Mouse (Mus musculus) Patski (cell line): ENCODE data around the gene Sema4a. TPM values are rescaled to one million over a fixed set of nuclear protein-coding genes. Genes with fewer than 3 reads are reported as not detected.
A peak's percentile ranks its signal among the peaks of the same experiment; 100 is the strongest.

ENCODE experiments used
- ATAC-seq: fragments of 100-300 bp; one replicate; pipeline ENCODE4 v1.8.0; 2021
- CTCF ChIA-PET: fragments of 350-600 bp; sonication (Branson Sonifier 250); formaldehyde crosslinking; loops from one replicate; lab custom pipeline; 2022; ENCODE audit warnings: inconsistent platforms; lab: Charles Lee
- POLR2A ChIA-PET: fragments of 350-600 bp; sonication (Branson Sonifier 250); formaldehyde crosslinking; loops from one replicate; lab custom pipeline; 2022; ENCODE audit warnings: antibody characterized with exemption, inconsistent platforms; lab: Charles Lee
- DNase-seq: peaks from one replicate; pipeline ENCODE4 v3.0.0-alpha.2; 2011; ENCODE audit warnings: low read depth, low spot score
- H3K27me3 ChIP-seq: fragments of 371-371 bp; one replicate; pipeline ENCODE4 v1.5.1; 2021
- CTCF ChIP-seq: fragments of 100-300 bp; IDR thresholded peaks from one replicate; pipeline ENCODE4 v1.5.1; 2021
- in situ Hi-C: fragments of 300-500 bp; cut with MboI; formaldehyde crosslinking; loops from 3 replicates; pipeline ENCODE4 v1.11.1; 2018; ENCODE audit warnings: low pct_unique_long_range_greater_than_20kb, mixed read lengths
- polyA plus RNA-seq: library from polyadenylated mRNA; unstranded; gene quantifications from one replicate; pipeline ENCODE4 v1.2.3, GENCODE M21; 2021

The Sema4a gene
- polyA plus RNA-seq, 1 experiment from 2014 or later, result 6.6 TPM

DNA sequence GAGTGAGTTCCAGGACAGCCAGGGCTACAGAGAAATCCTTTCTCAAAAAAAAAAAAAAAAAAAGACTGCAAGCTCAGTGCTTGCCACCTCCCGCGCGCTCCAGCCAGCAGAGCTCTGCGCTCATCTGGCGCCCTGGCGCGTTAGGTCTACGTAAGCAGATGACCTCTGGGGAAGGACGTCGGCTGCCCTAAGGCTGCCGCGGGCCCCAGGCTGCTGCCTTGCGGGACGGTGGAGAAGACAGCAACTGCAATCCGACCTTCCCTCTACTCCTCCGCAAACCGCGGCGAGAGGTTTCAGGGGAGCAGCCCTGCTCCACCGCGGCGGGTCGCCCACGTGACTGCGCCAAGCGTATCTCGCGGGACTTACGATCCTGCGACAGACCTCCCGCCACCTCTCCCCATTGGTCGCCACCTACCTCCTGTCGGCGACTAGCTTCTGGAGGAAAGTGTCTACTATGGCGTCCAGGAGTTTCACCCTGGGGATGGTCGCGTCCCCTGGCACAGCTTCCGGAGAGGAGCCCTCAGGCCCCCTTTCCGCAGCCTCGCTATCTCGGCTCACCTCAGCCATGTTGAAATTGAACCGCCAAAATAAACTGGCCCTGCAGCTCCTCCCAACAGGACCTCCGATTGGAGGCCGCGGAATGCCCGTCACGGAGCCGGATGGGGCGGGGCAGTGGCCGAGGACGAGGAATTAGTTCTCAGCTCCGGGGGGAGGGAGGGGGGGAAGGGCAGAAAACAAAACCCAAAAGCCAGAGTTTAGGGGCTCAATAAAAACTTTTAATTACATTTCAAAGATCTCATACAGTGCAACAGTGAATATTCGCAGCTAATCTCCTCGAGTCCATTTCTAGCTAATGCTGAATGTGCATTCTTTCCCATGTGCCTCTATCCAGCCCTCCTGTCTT lies 51.0 kb downstream of the Sema4a start, which contains the start of gene Pmf1:
Gene Pmf1, minus strand, starts transcription at position 591 of the 904 bp plus-strand sequence.
- TF ChIP-seq CTCF, result no peak
- no peaks in the 10 kb centered on the region for H3K27me3 ChIP-seq
- ChIA-PET POLR2A (interaction anchor here (0.6 to 5.1 kb wide), 14 partner anchors 12 to 135 kb away, joined by 3 to 30 read pairs (median 4); partner anchors contain the start of gene Slc25a44), CTCF (interaction anchor here (0.9 to 10.5 kb wide), 8 partner anchors 10 to 111 kb away, joined by 3 to 295 read pairs (median 3); partner anchors contain the start of gene Sema4a)
- ATAC-seq (peak; percentile 77), DNase-seq (peak; percentile 89)
- in situ Hi-C loops, result loop anchor here (5.0 kb wide), 2 partner anchors 62 to 112 kb away; no protein-coding TSS in a partner anchor

DNA sequence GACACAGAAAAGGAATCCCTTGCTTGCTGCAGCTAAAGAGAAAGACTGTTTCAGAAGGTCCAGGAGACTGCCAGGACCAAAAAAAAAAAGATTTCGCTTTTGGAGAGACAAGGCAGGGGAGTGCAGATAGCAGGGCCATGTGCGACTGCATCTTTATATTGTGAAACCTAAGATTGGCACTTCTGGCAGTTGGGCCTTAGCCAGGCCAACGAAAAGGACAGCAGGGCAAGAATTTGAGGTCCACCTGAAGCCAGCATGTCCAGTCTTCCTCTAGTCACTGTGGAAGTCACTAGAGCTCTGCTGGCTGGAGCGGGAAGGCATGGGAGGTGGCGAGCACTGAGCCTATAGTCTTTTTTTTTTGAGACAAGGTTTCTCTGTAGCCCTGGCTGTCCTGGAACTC lies 52.0 kb downstream of the Sema4a start:
- in situ Hi-C loops, result loop anchor here (5.0 kb wide), 2 partner anchors 63 to 113 kb away; no protein-coding TSS in a partner anchor
- no peak for DNase-seq
- ChIA-PET POLR2A (interaction anchor here (0.7 to 5.1 kb wide), 7 partner anchors 57 to 116 kb away, joined by 3 to 30 read pairs (median 4); no protein-coding TSS in a partner anchor), CTCF (interaction anchor here (1.2 to 10.5 kb wide), 5 partner anchors 60 to 113 kb away, joined by 3 to 295 read pairs (median 24); no protein-coding TSS in a partner anchor)
- TF ChIP-seq CTCF, result no peak
- no peak for ATAC-seq
- H3K27me3 ChIP-seq, result no peaks in the 10 kb centered on the region

DNA sequence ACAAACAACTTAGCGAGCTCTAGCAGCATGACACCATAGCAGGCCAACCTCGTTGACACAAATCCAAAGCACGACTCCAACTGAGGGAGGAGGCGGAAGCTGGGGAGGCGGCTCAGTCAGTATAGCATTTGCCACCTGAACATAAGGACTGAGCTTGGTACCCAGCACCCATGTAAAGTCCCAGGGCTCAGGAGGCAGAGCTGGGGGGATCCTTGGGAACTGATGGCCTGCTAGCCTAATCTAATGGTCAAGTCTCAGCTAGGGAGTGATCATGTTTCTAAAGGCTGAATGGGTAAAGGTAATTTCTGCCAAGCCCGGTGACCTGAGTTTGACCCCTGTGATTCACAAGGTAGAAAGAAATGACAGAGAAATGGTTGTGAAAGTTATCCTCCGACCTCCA lies 53.5 kb downstream of the Sema4a start:
- H3K27me3 ChIP-seq, result no peaks in the 10 kb centered on the region
- DNase-seq (no peak), ATAC-seq (no peak)
- ChIA-PET CTCF (interaction anchor here (0.6 to 10.5 kb wide), 29 partner anchors 9 to 123 kb away, joined by 3 to 295 read pairs (median 6); partner anchors contain the start of genes Lmna, Sema4a and Slc25a44), POLR2A (interaction anchor here (0.7 to 5.1 kb wide), 10 partner anchors 8 to 118 kb away, joined by 3 to 30 read pairs (median 4); partner anchors contain the start of gene Slc25a44)
- in situ Hi-C loops, result loop anchor here (5.0 kb wide), 2 partner anchors 65 to 115 kb away; no protein-coding TSS in a partner anchor
- TF ChIP-seq CTCF, result no peak

DNA sequence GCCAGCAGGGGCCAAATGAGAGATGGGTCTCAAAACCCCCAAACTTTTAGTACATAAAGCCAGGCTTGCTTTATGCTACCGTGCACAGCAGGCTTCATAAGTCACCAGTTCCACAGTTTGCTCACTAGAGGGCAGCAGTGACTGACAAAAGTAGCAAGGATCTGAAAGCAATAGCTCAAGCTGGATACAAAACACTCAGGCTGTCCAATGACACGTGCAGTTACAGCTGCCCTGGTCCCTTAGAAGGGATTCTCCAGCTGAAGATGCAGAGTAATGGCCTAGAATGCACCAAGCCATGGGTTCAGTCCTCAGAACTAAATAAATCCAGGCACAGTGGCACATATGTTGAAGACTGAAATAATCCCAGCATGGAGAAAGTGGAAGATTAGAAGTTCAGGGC lies 53.9 kb downstream of the Sema4a start:
- ATAC-seq (peak; percentile 28), DNase-seq (peak; percentile 76)
- in situ Hi-C loops, result loop anchor here (5.0 kb wide), 2 partner anchors 65 to 115 kb away; no protein-coding TSS in a partner anchor
- no peak for TF ChIP-seq CTCF
- ChIA-PET CTCF (interaction anchor here (0.6 to 10.5 kb wide), 30 partner anchors 9 to 202 kb away, joined by 3 to 295 read pairs (median 6); partner anchors contain the start of genes Lmna, Sema4a and Slc25a44), POLR2A (interaction anchor here (0.8 to 5.1 kb wide), 9 partner anchors 9 to 77 kb away, joined by 3 to 30 read pairs (median 4); partner anchors contain the start of gene Slc25a44)
- no peaks in the 10 kb centered on the region for H3K27me3 ChIP-seq

DNA sequence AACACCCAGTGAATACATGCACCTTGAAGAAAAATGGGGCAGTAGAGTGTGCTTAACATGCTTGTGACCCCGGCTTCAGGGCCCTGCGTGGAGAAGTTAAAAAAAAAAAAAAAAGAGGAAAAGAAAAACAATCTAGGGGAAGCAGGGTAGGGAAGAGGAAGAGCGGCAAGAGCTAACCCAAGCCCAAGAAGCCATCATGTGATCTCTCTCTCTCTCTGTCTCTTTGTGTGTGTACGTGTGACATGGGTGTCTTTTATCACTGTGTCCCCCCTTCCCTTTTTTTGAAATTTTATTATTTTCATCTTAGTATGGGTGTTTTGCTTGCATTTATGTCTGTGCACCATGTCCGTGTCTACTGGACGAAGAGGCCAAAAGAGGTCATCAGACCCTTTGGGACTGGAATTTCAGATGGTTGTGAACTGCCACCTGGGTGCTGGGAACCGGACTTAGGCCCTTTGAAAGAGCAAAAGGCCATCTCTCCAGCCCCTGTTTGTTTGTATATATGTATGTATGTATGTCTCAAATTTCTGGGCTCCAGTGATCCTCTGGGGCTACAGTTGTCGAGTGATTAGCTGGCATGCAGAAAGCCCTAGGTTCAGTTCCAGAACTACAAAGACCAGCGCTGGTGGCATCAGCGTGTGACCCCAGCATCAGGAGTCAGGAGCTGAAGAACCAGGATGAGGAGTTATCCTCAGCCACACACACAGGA lies 57.3 kb downstream of the Sema4a start:
- in situ Hi-C loops, result no loop called here

DNA sequence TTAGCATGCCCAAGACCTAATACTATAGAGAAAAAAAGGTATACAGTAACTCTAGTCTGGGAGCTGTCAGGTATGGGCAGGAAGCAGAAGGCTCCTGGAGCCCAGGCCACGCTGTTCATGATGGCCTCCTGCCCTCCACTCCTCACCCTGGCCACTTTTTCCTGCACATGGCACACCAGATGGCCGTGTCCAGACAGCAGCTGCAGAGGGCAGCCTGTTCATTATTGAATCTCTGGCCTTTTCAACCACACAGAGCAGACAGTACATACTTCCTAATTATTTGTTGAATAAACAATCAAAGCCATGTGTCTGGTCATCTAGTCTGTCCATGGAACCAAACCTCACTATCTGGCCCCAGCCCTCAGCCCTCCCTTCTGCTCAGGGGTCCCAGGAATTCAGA lies 62.3 kb downstream of the Sema4a start:
- in situ Hi-C loops, result no loop called here
- ChIA-PET POLR2A (interaction anchor here (0.6 kb wide), 1 partner anchor 37 kb away, joined by 3 read pairs; no protein-coding TSS in a partner anchor), CTCF (interaction anchor here (3.3 kb wide), 1 partner anchor 8 kb away, joined by 15 read pairs; no protein-coding TSS in a partner anchor)
- TF ChIP-seq CTCF, result no peak
- DNase-seq (no peak), ATAC-seq (no peak)
- H3K27me3 ChIP-seq, result no peaks in the 10 kb centered on the region

More for the DNA sequence above, 57.3 kb downstream of the Sema4a start:
- ChIA-PET POLR2A (interaction anchor here (0.6 to 1.6 kb wide), 5 partner anchors 67 to 1800 kb away, joined by 3 to 7 read pairs (median 3); partner anchors contain the start of genes Smg5 and Tmem79), CTCF (interaction anchor here (1.5 to 10.5 kb wide), 3 partner anchors 9 to 65 kb away, joined by 3 to 295 read pairs (median 21); no protein-coding TSS in a partner anchor)
- H3K27me3 ChIP-seq, result no peaks in the 10 kb centered on the region
- DNase-seq, result no peak
- TF ChIP-seq CTCF, result no peak
- ATAC-seq, result no peak

DNA sequence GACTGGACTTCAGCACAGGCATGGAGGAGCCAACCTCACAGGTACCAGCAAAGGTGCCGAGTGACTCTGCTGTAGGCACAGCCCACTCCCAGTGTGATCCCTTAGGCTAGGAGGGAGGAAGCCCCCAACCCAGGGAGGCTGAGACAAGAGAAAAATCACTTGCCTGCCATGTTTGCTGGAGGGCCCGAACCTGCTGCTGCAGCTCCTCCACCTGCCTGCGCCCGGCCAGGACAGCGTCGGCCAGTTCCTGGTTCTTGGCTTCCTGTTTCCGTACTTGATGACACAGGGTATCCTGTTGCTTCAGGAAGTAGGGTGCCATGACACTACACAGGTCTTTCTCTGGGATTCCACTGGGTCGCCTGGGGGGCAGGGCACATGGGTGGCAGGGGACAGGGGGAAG lies 65.2 kb downstream of the Sema4a start:
- in situ Hi-C loops, result no loop called here
- ATAC-seq (no peak), DNase-seq (no peak)
- POLR2A ChIA-PET, result no interaction called here
- CTCF ChIA-PET, result interaction anchor here (1.2 to 3.3 kb wide), 2 partner anchors 11 to 71 kb away, joined by 4 to 15 read pairs; no protein-coding TSS in a partner anchor
- no peak for TF ChIP-seq CTCF
- no peaks in the 10 kb centered on the region for H3K27me3 ChIP-seq

DNA sequence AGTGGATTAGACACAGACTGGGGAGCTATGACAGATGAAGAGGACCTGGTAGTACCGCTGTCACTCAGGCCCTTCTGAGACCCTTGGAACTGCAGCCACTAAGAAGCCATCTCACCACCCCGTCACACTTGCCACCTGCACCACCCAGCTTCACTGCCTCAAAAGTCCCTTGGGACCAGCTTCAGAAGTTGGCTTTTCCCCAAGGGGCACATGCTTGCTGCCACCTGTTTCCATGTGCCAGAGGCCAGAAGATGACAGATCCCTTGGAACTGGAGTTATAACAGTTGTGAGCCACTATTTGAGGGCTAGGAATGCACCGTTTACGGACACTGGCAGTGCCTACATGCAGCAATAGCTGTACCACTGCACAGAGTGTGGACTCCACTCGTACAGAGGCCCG lies 65.7 kb downstream of the Sema4a start:
- TF ChIP-seq CTCF, result no peak
- no peak for ATAC-seq
- H3K27me3 ChIP-seq, result no peaks in the 10 kb centered on the region
- in situ Hi-C loops, result no loop called here
- POLR2A ChIA-PET, result no interaction called here
- DNase-seq, result no peak
- CTCF ChIA-PET, result interaction anchor here (0.9 to 3.3 kb wide), 4 partner anchors 8 to 77 kb away, joined by 3 to 15 read pairs (median 4); no protein-coding TSS in a partner anchor

DNA sequence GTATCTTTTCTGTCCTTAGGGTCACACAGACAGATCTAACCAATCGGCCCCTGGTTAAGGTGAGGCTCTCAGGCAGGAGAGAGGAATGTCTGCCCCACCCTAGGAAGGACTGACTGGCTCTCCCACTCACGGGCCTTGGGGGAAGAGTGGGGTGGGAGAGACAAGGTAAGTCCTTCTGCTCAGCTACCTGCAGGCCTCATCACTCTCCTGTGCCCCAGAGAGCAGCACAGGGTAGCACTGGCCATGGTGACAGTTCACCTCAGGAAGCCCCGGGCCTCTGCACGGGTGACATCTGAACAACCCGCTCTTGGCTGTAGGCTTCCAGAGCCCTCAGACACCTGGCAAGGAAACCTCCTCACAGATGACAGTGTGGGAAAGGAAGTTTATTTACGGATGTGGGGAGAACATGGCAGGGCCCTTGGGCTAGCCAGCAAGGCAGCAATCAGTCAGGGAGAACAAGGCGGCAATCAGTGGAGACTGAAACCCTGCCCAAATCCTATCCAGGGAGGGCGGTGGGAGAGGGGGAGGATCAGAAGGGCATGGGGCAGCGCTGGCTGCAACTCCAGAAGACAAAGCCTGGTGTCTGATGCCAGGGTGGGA lies 67.1 kb downstream of the Sema4a start:
- TF ChIP-seq CTCF, result no peak
- no peaks in the 10 kb centered on the region for H3K27me3 ChIP-seq
- in situ Hi-C loops, result no loop called here
- ATAC-seq (no peak), DNase-seq (no peak)
- CTCF ChIA-PET, result no interaction called here
- POLR2A ChIA-PET, result no interaction called here

Other genes with a start within 250 kb of the Sema4a start
- gene Rhbg, start 206.5 kb downstream of the Sema4a start, polyA plus RNA-seq, result not detected
- 0.19 TPM for gene Gm38392, start 174.0 kb downstream of the Sema4a start, polyA plus RNA-seq
- gene Tsacc, start 164.2 kb downstream of the Sema4a start, polyA plus RNA-seq, result 6.3 TPM
- 573 TPM for gene Cct3, start 164.1 kb downstream of the Sema4a start, polyA plus RNA-seq
- 590 TPM for gene Glmp, start 136.2 kb downstream of the Sema4a start, polyA plus RNA-seq
- 3.1 TPM for gene Tmem79, start 125.0 kb downstream of the Sema4a start, polyA plus RNA-seq
- 90.1 TPM for gene Smg5, start 124.9 kb downstream of the Sema4a start, polyA plus RNA-seq
- gene Paqr6, start 96.6 kb downstream of the Sema4a start, polyA plus RNA-seq, result 0.04 TPM
- 0.22 TPM for gene Bglap3, start 88.4 kb downstream of the Sema4a start, polyA plus RNA-seq
- gene Bglap2, start 82.5 kb downstream of the Sema4a start, polyA plus RNA-seq, result not detected
- gene Bglap, start 76.7 kb downstream of the Sema4a start, polyA plus RNA-seq, result 0.22 TPM
- 80.1 TPM for gene Pmf1, start 50.9 kb downstream of the Sema4a start, polyA plus RNA-seq
- gene Slc25a44, start 36.0 kb downstream of the Sema4a start, polyA plus RNA-seq, result 42.6 TPM
- 401 TPM for gene Lmna, start 48.8 kb upstream of the Sema4a start, polyA plus RNA-seq
- 42.6 TPM for gene Mex3a, start 71.2 kb upstream of the Sema4a start, polyA plus RNA-seq
- gene Rab25, start 87.1 kb upstream of the Sema4a start, polyA plus RNA-seq, result 0.41 TPM
- 264 TPM for gene Lamtor2, start 91.9 kb upstream of the Sema4a start, polyA plus RNA-seq
- gene Ubqln4, start 92.6 kb upstream of the Sema4a start, polyA plus RNA-seq, result 143 TPM
- gene Ssr2, start 114.7 kb upstream of the Sema4a start, polyA plus RNA-seq, result 410 TPM
- gene Arhgef2, start 144.8 kb upstream of the Sema4a start, polyA plus RNA-seq, result 175 TPM
- not detected for gene Rxfp4, start 192.0 kb upstream of the Sema4a start, polyA plus RNA-seq
- 112 TPM for gene Khdc4, start 224.6 kb upstream of the Sema4a start, polyA plus RNA-seq